Mouse (Mus musculus) small intestine, adult 2 months (tissue): ENCODE results near the gene Mpeg1.

Experiments
- CTCF ChIP-seq: fragments of 200-500 bp; IDR thresholded peaks from 2 replicates; pipeline ENCODE4 v1.5.1; 2012; ENCODE audit warnings: low read depth, mild to moderate bottlenecking, control low read depth, inconsistent platforms, low read length, moderate library complexity, mixed read lengths; ENCODE audit not compliant: insufficient replicate concordance, insufficient read length; ENCODE audit errors: extremely low read depth
- POLR2A ChIP-seq: fragments of 200-500 bp; IDR thresholded peaks from 2 replicates; pipeline ENCODE4 v1.6.1; 2012; ENCODE audit warnings: low read depth, mild to moderate bottlenecking, control low read depth, inconsistent platforms, low read length, moderate library complexity

DNA sequence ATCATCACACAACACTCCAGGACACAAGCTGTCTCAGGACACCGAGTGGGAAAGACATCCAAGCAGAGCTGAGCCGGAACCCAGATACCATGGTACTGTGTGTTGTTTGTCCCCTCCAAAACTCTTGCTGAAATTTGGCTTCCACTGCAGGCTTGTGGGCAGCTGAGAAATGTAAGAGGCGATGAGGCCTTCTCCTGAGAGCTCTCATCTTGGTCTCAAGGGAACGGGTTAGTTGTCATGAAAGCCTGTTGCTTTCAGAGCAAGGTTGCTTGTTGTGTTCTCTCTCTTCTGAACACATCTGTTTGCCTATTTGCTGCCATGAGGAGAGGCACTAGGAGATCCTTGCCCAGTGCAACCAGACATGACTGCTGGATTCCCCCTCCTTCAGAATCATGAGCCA lies 13.4 kb downstream of the Mpeg1 start:
- no peak for TF ChIP-seq CTCF
- no peak for TF ChIP-seq POLR2A
